Mouse (Mus musculus): ENCODE measurements around the gene Gm21885.

DNA sequence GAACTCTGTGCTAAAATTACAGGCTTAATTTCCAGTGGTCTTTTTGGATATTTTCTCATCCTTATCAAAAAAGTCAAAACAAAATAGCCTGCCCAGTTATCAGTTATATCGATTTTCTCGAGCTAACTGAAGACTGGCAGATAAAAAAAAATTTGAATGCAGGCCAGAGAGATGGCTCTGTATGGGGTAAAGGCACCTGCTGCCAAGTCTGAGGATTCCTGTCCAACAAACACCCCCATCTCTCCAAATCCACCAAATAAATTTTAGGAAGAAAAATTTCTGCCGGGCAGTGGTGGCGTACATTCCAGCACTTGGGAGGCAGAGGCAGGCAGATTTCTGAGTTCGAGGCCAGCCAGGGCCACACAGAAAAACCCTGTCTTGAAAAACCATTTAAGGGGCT, 36.4 kb downstream of the Gm21885 start:
- TF ChIP-seq CTCF (IDR thresholded peaks at IDR 0.05; ENCODE audit: low read depth) (no peak), EP300 (IDR thresholded peaks at IDR 0.05; ENCODE audit: low read depth) (no peak)
